Mouse (Mus musculus) midbrain, embryonic 14.5 days (tissue): ENCODE data around the gene Rwdd3. TPM values are rescaled to one million over a fixed set of nuclear protein-coding genes. Genes with fewer than 3 reads are reported as not detected.

Source experiments
- ATAC-seq: fragments of 200-750 bp; cut with Nextera tagmentation; 2 replicates; pipeline ENCODE4 v1.8.0; 2017; ENCODE audit warnings: moderate number of reproducible peaks, moderate library complexity; ENCODE audit not compliant: low FRiP score, low TSS enrichment
- DNase-seq: peaks from one replicate; pipeline ENCODE4 v3.0.0-alpha.2; 2015
- H3K27ac ChIP-seq: fragments of 300-500 bp; sonication (generic); replicated peaks from 2 replicates; pipeline ENCODE4 v1.5.1; 2014; ENCODE audit warnings: mild to moderate bottlenecking, low read depth, low read length, moderate library complexity
- H3K27me3 ChIP-seq: fragments of 300-500 bp; sonication (generic); 2 replicates; pipeline ENCODE4 v1.6.1; 2014; ENCODE audit warnings: low read length, control low read depth, mixed read lengths; ENCODE audit not compliant: control insufficient read depth, insufficient read depth
- H3K36me3 ChIP-seq: fragments of 300-500 bp; sonication (generic); 2 replicates; pipeline ENCODE4 v1.6.1; 2014; ENCODE audit warnings: low read length, control low read depth; ENCODE audit not compliant: control insufficient read depth, insufficient read depth
- H3K4me1 ChIP-seq: fragments of 300-500 bp; sonication (generic); 2 replicates; pipeline ENCODE4 v1.6.1; 2014; ENCODE audit warnings: mild to moderate bottlenecking, antibody characterized with exemption, low read length, control low read depth; ENCODE audit not compliant: control insufficient read depth, insufficient read depth
- H3K4me2 ChIP-seq: fragments of 300-500 bp; sonication (generic); 2 replicates; pipeline ENCODE4 v1.6.1; 2014; ENCODE audit warnings: mild to moderate bottlenecking, low read length, moderate library complexity
- H3K4me3 ChIP-seq: fragments of 300-500 bp; sonication (generic); replicated peaks from 2 replicates; pipeline ENCODE4 v1.5.1; 2014; ENCODE audit warnings: low read depth, low read length
- H3K9ac ChIP-seq: fragments of 300-500 bp; sonication (generic); replicated peaks from 2 replicates; pipeline ENCODE4 v1.6.1; 2014; ENCODE audit warnings: mild to moderate bottlenecking, low read length, moderate library complexity
- H3K9me3 ChIP-seq: fragments of 300-500 bp; sonication (generic); 2 replicates; pipeline ENCODE4 v1.6.1; 2016; ENCODE audit warnings: low read length, control low read depth, mixed read lengths; ENCODE audit not compliant: control insufficient read depth
- WGBS: fragments of 180-500 bp; shearing (Covaris S2); extraction: QIAGEN DNeasy Blood & Tissue Kit; methylation state at CpG from one replicate; pipeline ENCODE4 v1.1.7; 2014; 5-methylcytosine and 5-hydroxymethylcytosine counted together
- polyA plus RNA-seq: library from polyadenylated mRNA; unstranded; fragments of >200 nt; fragmentation: Nextera tagmentation; extraction: Ambion mirVana; gene quantifications from 2 replicates; pipeline ENCODE4 v1.2.1, GENCODE M21; 2014

Gene Rwdd3
- polyA plus RNA-seq, 1 experiment from 2014 or later = 6.1 TPM

DNA sequence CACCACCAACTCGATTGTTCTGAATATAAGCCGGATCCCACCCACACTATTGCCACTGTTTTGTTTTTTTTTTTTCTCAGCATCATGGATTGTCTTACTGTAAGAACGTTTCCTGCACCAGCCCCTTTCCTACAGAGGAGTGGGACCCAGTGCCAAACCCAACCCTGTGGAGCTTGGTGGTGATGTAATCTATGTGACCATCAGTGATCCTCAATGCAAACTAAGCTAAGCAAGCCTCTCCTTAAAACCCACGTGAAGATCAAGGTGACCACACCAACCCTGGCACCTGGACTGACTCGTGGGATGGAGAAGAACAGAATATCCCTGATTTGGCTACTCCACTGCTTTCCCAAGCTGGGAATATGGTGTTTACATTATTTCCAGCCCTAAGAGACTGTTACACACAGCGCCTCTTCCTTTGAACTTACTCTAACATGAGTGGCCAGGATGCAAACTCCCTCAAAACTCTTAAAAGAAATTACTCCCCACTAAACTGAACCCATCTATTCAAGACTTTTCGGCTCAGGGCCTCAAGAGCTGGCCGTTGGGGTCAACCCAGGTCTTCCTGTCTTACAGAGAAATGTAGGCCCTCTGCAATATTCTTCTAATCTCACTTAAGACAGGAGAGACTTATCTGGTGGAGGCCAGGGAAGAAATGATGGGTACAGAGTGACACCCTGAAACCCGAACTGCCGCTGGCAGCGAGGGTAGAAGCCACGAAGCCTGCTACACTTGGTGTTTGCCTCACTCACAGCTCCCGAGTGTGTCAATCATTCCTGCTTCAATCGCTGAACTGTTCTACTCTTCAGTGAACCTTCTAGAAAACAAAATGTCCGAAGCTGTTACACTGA lies 2.2 kb downstream of the Rwdd3 start:
- Histone ChIP-seq H3K27ac (no peak overlapping the region), H3K36me3 (no peaks in the 10 kb centered on the region), H3K4me2 (no peak overlapping the region), H3K9ac (no peak overlapping the region), H3K4me1 (no peaks in the 10 kb centered on the region), H3K4me3 (no peak overlapping the region), H3K9me3 (no peaks in the 10 kb centered on the region), H3K27me3 (no peaks in the 10 kb centered on the region)
- WGBS = 76% methylated on average over 15 of the region's 15 CpGs
- DNase-seq = no peak
- ATAC-seq = no peak

DNA sequence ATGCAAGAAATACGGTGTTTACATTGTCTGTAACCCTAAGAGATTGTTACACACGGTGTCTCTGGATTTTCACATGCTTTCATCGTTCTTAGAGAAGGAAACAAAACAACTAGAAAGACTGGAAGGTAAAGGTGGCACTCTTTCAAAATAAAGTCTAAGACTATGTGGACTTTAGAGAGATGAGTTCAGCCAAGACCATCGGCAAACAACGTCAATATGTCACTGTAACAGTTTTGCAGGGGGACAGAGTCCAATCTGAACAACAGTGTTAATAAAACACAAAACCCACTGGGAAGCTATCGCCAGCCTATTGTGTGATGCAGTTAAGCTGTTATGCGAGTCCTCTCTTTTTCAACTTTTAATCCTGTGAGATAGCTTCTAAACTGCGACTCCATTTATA lies 2.9 kb downstream of the Rwdd3 start:
- no peak overlapping the region for H3K9ac ChIP-seq
- no peaks in the 10 kb centered on the region for H3K4me1 ChIP-seq
- no peaks in the 10 kb centered on the region for H3K9me3 ChIP-seq
- no peak overlapping the region for H3K27ac ChIP-seq
- H3K36me3 ChIP-seq = no peaks in the 10 kb centered on the region
- no peak for ATAC-seq
- 86% methylated on average over 8 of the region's 8 CpGs for WGBS
- H3K4me2 ChIP-seq = no peak overlapping the region
- H3K4me3 ChIP-seq = no peak overlapping the region
- DNase-seq = no peak
- no peaks in the 10 kb centered on the region for H3K27me3 ChIP-seq

DNA sequence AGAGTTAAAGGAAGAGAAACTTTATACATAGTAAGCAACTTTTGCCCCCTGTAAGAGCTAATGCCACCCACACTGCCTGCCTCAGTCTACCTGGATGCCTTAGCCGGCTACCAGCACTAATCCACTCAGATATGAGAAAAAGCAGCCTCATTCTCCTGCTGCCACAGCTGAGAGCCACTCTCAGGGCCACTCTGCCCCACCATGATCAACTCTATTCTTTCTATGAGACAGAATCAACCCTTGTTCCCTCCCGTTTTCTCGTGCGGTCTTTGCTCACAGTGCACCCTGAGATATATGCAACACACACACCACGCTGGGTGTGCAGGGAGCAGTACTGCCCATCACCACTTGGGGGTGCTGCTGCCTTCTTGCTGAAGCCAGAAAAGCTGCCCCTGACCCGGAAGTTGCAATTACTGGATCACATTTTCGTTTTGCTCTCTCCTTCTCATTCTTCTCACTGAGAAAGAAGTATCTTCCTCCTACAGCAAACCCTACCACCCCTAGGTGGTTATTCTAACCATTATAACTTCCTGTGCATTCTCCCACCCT lies 8.2 kb downstream of the Rwdd3 start:
- no peak overlapping the region for H3K27ac ChIP-seq
- H3K4me1 ChIP-seq = no peaks in the 10 kb centered on the region
- no peak overlapping the region for H3K4me2 ChIP-seq
- ATAC-seq (no peak), DNase-seq (peak; percentile 42)
- H3K36me3 ChIP-seq = no peaks in the 10 kb centered on the region
- no peak overlapping the region for H3K9ac ChIP-seq
- H3K4me3 ChIP-seq = no peak overlapping the region
- 42% methylated on average over 7 of the region's 7 CpGs for WGBS
- H3K9me3 ChIP-seq = no peaks in the 10 kb centered on the region
- no peaks in the 10 kb centered on the region for H3K27me3 ChIP-seq

DNA sequence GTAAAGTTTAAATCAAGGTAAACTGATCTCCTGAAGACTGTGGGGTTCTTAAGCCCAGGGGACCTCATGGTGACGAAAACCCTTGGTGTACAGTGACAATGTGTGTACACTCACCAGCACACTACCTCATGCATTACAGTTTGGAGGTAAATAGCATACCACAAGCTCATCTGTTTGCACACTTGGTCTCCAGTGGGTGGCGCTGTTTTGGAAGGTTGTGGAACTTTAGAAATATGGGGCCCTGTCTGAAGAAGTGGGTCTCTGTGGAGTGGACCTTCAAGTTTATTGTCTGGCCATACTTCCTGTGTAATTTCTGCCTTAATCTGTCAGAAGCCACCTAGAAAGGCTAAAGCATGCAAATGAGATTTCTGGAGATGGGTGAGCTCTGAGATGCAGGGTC lies 9.8 kb downstream of the Rwdd3 start:
- Histone ChIP-seq H3K4me1 (peaks cover under 1% of the 10 kb centered on the region; the same call in 1 of the 2 replicates), H3K4me3 (no peak overlapping the region), H3K27me3 (no peaks in the 10 kb centered on the region), H3K4me2 (no peak overlapping the region), H3K36me3 (no peaks in the 10 kb centered on the region), H3K9ac (no peak overlapping the region), H3K9me3 (no peaks in the 10 kb centered on the region), H3K27ac (no peak overlapping the region)
- DNase-seq = no peak
- ATAC-seq = no peak
- WGBS = 47% methylated on average over 2 of the region's 2 CpGs

DNA sequence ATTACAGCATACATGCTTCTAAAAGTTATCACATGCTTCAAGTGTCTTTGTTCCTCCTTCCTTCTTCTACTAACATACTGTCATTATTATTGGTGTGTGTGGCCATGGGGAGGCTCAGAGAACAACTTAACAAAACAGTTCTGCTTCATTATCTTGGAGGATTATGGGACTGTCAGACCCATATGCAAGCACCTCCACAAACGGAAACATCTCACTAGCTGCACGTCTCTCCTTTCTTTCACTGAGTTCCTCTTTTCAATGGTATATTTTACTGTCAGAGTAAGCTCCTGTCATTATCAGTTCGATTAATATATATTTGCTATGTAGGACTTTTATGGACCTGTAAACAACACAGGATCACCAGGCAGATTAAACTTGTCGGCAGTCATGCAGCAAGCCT lies 11.1 kb downstream of the Rwdd3 start:
- DNase-seq (no peak), ATAC-seq (no peak)
- 56% methylated on average over 4 of the region's 4 CpGs for WGBS
- Histone ChIP-seq H3K27me3 (no peaks in the 10 kb centered on the region), H3K4me1 (peaks cover 6% of the 10 kb centered on the region), H3K9me3 (no peaks in the 10 kb centered on the region), H3K36me3 (no peaks in the 10 kb centered on the region), H3K27ac (no peak overlapping the region), H3K4me3 (no peak overlapping the region), H3K4me2 (no peak overlapping the region), H3K9ac (no peak overlapping the region)

DNA sequence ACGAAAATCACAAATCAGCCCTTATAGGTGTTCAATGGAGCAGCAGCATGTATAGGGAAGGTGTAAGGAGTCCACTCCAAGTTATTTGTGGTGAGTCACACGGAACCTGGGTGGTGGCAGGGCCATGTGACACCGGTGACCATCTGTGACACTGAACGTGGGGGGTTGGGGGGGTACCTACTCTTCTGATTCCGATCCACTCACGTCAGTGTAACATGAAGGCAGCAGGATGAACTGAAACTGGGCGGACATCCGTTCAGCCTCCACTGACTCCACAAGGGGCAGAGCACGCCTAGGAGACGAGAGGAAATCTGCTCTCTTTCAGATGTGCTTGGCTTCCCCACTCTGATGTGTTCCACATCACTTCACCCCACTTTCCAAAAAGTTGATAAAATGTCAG lies 11.9 kb downstream of the Rwdd3 start:
- ATAC-seq (no peak), DNase-seq (no peak)
- Histone ChIP-seq H3K4me3 (no peak overlapping the region), H3K4me2 (no peak overlapping the region), H3K4me1 (peaks cover 6% of the 10 kb centered on the region), H3K27ac (no peak overlapping the region), H3K9me3 (no peaks in the 10 kb centered on the region), H3K36me3 (no peaks in the 10 kb centered on the region), H3K9ac (no peak overlapping the region), H3K27me3 (no peaks in the 10 kb centered on the region)
- WGBS = 73% methylated on average over 10 of the region's 10 CpGs

DNA sequence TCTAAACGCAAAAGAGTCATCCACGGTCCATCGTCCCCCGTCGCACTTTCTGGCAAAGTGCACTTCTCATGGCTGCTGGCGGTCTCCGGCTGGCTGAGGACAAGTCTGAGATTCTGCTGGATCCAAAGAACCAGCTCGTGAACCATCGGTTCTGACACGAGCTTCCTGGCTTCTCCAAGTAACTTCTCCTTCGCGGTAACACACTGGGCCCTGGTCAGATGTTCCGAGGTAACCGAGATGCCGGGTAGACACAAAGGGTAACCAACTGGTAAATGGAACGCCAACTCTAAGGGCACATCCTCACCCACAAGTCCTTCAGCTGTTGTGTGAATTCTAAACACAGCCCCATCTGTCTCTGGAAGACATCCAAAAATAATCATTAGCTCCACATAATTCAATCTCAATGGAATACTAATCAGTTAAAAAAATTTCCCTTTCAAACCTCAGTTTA lies 12.6 kb downstream of the Rwdd3 start:
- no peak overlapping the region for H3K27ac ChIP-seq
- no peak overlapping the region for H3K9ac ChIP-seq
- no peaks in the 10 kb centered on the region for H3K27me3 ChIP-seq
- ATAC-seq = no peak
- WGBS = 91% methylated on average over 16 of the region's 16 CpGs
- H3K4me1 ChIP-seq = peaks cover 6% of the 10 kb centered on the region
- H3K36me3 ChIP-seq = no peaks in the 10 kb centered on the region
- no peaks in the 10 kb centered on the region for H3K9me3 ChIP-seq
- no peak for DNase-seq
- H3K4me3 ChIP-seq = no peak overlapping the region
- H3K4me2 ChIP-seq = no peak overlapping the region

DNA sequence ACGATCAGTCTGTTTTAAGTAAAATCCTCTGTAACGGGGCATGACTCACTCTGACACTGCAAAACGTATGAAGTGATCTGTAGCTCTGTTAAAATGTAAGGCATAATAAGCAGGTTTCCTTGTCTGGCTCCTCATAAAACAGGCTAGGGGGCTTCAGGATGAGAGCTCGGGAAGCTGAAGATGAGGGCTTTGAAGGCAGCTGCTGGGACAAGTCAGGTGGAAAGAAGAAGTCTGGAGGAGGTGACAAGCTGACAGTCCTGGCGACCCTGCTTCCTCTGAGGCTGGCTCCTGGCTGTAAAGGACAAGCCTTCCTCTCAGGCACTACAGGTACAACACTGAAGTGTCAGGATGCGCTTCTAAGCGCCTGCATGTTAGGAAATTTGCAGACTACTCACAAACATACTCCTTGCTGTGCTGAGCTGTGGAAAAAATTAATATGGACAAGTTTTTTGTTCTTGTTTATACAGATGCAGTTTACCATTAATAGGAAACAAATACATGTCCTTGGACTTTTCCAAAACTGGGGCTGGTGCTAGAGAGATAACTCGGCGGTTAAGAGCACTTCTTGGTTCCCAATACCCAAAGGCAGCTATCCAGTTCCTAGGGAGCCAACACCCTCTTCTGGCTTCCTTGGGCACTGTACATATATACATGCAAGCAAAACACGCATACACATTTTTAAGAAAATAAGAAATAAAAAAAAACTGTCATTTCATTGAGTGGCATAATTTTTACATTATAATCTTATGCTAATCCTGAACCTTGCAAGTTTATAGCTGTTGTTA lies 13.8 kb downstream of the Rwdd3 start:
- no peak for DNase-seq
- H3K4me2 ChIP-seq = no peak overlapping the region
- no peaks in the 10 kb centered on the region for H3K36me3 ChIP-seq
- 67% methylated on average over 10 of the region's 10 CpGs for WGBS
- no peak overlapping the region for H3K9ac ChIP-seq
- peaks cover 6% of the 10 kb centered on the region for H3K4me1 ChIP-seq
- no peaks in the 10 kb centered on the region for H3K9me3 ChIP-seq
- H3K27ac ChIP-seq = no peak overlapping the region
- H3K27me3 ChIP-seq = no peaks in the 10 kb centered on the region
- ATAC-seq = no peak
- H3K4me3 ChIP-seq = no peak overlapping the region
